Mouse (Mus musculus): Measurements from ENCODE around the gene Gm3373. TPM values are rescaled to one million over a fixed set of nuclear protein-coding genes. Genes with fewer than 3 reads are reported as not detected.
"Not testable (repeated sequence)": the region's sequence is repeated elsewhere in the genome, so short reads cannot be mapped to it uniquely, and the experiment has no call there.

The Gm3373 gene
- total RNA-seq (2022): not detected

GRCm38 (mm10) chr14:5741477-5741876, at the start of gene Gm3373:
TSS of gene Gm3373 (minus strand) at chr14:5741577.
- DNase-seq (ENCODE audit: low spot score in 2 of 2): not testable (repeated sequence)

DNA sequence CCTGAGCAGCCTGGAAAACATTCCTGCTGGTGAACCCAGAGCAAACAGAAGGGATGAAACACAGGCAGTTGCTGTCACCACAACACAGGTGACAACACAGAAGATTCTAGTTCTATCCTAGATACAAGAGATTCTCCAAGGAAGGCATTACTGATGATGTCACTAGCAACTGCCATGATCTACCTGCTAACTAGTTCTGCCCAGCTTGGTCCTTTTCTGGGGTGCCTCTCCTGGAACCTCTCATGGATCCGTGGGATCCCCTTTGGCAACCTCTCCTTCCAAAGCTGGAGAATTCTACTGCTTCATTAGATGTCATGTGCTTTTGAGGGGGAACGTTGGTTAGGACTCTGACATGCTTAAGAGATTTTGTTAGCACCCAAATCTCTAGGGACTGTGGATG, 54.0 kb downstream of the Gm3373 start, which contains the start of gene Gm9603:
Gm9603 (minus strand) TSS at position 101 of the 400 bp plus-strand sequence.
- not testable (repeated sequence) for DNase-seq (ENCODE audit: low spot score in 2 of 2)

Other genes with a start within 250 kb of the Gm3373 start
- gene Gm3488, start 239.9 kb downstream of the Gm3373 start, total RNA-seq (2022): not detected
- not detected for gene Gm3532, start 203.1 kb downstream of the Gm3373 start, total RNA-seq (2022)
- gene Gm8265, start 108.5 kb downstream of the Gm3373 start, total RNA-seq (2022): not detected
- not detected for gene Gm9603, start 54.1 kb downstream of the Gm3373 start, total RNA-seq (2022)
- gene Gm3383, start 66.4 kb upstream of the Gm3373 start, total RNA-seq (2022): under 1 TPM in 3 of 4 experiments, not detected in 1; 0.24 to 0.36 (median 0.29) TPM
- not detected for gene Gm3424, start 88.8 kb upstream of the Gm3373 start, total RNA-seq (2022)
- not detected for gene Gm8237, start 138.8 kb upstream of the Gm3373 start, total RNA-seq (2022)
- not detected for gene Gm3248, start 220.2 kb upstream of the Gm3373 start, total RNA-seq (2022)
- gene Gm3453, start 237.6 kb upstream of the Gm3373 start, total RNA-seq (2022): not detected

Data from gastrocnemius, adult 8-10 months (tissue).